Mouse (Mus musculus) megakaryocyte progenitor cell, adult 5-6 weeks (primary cell): ENCODE measurements around the gene Robo2. TPM values are rescaled to one million over a fixed set of nuclear protein-coding genes. Genes with fewer than 3 reads are reported as not detected.

Source experiments
- ATAC-seq: replicated peaks from 2 replicates; pipeline ENCODE4 v1.8.0; 2016; ENCODE audit warnings: mild to moderate bottlenecking, moderate TSS enrichment, inconsistent platforms; ENCODE audit not compliant: poor library complexity
- total RNA-seq, 2 experiments: library from RNA; stranded (forward) in 1 of 2; stranded (reverse) in 1 of 2; fragments of 157-497, 149-512 nt in 1 of 2; fragments of 200-1000 nt in 1 of 2; gene quantifications; 2 replicates each; pipeline versions ENCODE4 v1.2.3 to v1.2.4; 2015 to 2017

Robo2 gene
- total RNA-seq, 2 experiments from 2014 or later: not detected

GRCm38 (mm10) chr16:74338969-74339630, 72.5 kb downstream of the Robo2 start:
- ATAC-seq: no peak

- no peak for ATAC-seq
Observed at GRCm38 (mm10) chr16:74321666-74322371, 89.8 kb downstream of the Robo2 start.

GRCm38 (mm10) chr16:74316150-74316549, 95.5 kb downstream of the Robo2 start:
- ATAC-seq: no peak

GRCm38 (mm10) chr16:74313222-74313621, 98.4 kb downstream of the Robo2 start:
- ATAC-seq: no peak

GRCm38 (mm10) chr16:74307543-74307887, 104.1 kb downstream of the Robo2 start:
- ATAC-seq: no peak

GRCm38 (mm10) chr16:74306876-74307542, 104.6 kb downstream of the Robo2 start:
- no peak for ATAC-seq

- no peak for ATAC-seq
Observed at GRCm38 (mm10) chr16:74287878-74288277, 123.7 kb downstream of the Robo2 start.

- ATAC-seq: no peak
Observed at GRCm38 (mm10) chr16:74282549-74282948, 129.1 kb downstream of the Robo2 start.

- no peak for ATAC-seq
Observed at GRCm38 (mm10) chr16:74276855-74277573, 134.6 kb downstream of the Robo2 start.

- no peak for ATAC-seq
Observed at GRCm38 (mm10) chr16:74274596-74274995, 137.0 kb downstream of the Robo2 start.

- no peak for ATAC-seq
Observed at GRCm38 (mm10) chr16:74272993-74273392, 138.6 kb downstream of the Robo2 start.

- ATAC-seq: no peak
Observed at GRCm38 (mm10) chr16:74258241-74258640, 153.4 kb downstream of the Robo2 start.

- no peak for ATAC-seq
Observed at GRCm38 (mm10) chr16:74244452-74244851, 167.2 kb downstream of the Robo2 start.

GRCm38 (mm10) chr16:74241534-74241933, 170.1 kb downstream of the Robo2 start:
- ATAC-seq: no peak

- no peak for ATAC-seq
Observed at GRCm38 (mm10) chr16:74237411-74237930, 174.2 kb downstream of the Robo2 start.

- ATAC-seq: no peak
Observed at GRCm38 (mm10) chr16:74234393-74235059, 177.1 kb downstream of the Robo2 start.

- no peak for ATAC-seq
Observed at GRCm38 (mm10) chr16:74233596-74233995, 178.0 kb downstream of the Robo2 start.

GRCm38 (mm10) chr16:74227285-74227684, 184.3 kb downstream of the Robo2 start:
- ATAC-seq: no peak

- no peak for ATAC-seq
Observed at GRCm38 (mm10) chr16:74225423-74226272, 186.0 kb downstream of the Robo2 start.

- no peak for ATAC-seq
Observed at GRCm38 (mm10) chr16:74222501-74222900, 189.1 kb downstream of the Robo2 start.
